Mouse (Mus musculus) thymus, postnatal 10 days (tissue): ENCODE results near the gene Arhgap45.

Source experiments
- DNase-seq, 2 experiments: peaks; one replicate each; pipeline ENCODE4 v3.0.0; 2021; ENCODE audit warnings: low spot score in 2 of 2

Arhgap45 gene

GRCm38 (mm10) chr10:79986963-79987362, 29.5 kb upstream of the Arhgap45 start:
- DNase-seq, result peak; percentile 86 to 94

GRCm38 (mm10) chr10:79987771-79988505, 28.5 kb upstream of the Arhgap45 start:
- DNase-seq, result no peak

- DNase-seq, result peak; percentile 43 to 60
Measured at GRCm38 (mm10) chr10:79988506-79989271, 27.8 kb upstream of the Arhgap45 start, which contains the start of gene Cnn2. Gene Cnn2, plus strand, starts transcription at chr10:79988584.

GRCm38 (mm10) chr10:79989272-79989786, 27.1 kb upstream of the Arhgap45 start:
- no peak for DNase-seq

GRCm38 (mm10) chr10:79989870-79990269, 26.6 kb upstream of the Arhgap45 start:
- no peak for DNase-seq

GRCm38 (mm10) chr10:79991099-79991498, 25.4 kb upstream of the Arhgap45 start:
- DNase-seq, result no peak

- DNase-seq, result no peak
Measured at GRCm38 (mm10) chr10:79991548-79991947, 24.9 kb upstream of the Arhgap45 start.

GRCm38 (mm10) chr10:79994397-79995115, 21.9 kb upstream of the Arhgap45 start:
- DNase-seq, result no peak

- no peak for DNase-seq
Measured at GRCm38 (mm10) chr10:79995636-79996035, 20.8 kb upstream of the Arhgap45 start.

- peak; percentile 95 to 99 for DNase-seq
Measured at GRCm38 (mm10) chr10:79996272-79997033, 20.0 kb upstream of the Arhgap45 start, which contains the start of gene Abca7. Gene Abca7, plus strand, starts transcription at chr10:79996494.

- DNase-seq, result peak; percentile 75 to 76
Measured at GRCm38 (mm10) chr10:79997034-79997760, 19.3 kb upstream of the Arhgap45 start.

GRCm38 (mm10) chr10:79997819-79998218, 18.6 kb upstream of the Arhgap45 start:
- DNase-seq, result no peak

- DNase-seq, result no peak
Measured at GRCm38 (mm10) chr10:80001945-80002344, 14.5 kb upstream of the Arhgap45 start.

GRCm38 (mm10) chr10:80002829-80003228, 13.6 kb upstream of the Arhgap45 start:
- no peak for DNase-seq

- DNase-seq, result no peak
Measured at GRCm38 (mm10) chr10:80003374-80004232, 12.8 kb upstream of the Arhgap45 start.

GRCm38 (mm10) chr10:80004233-80004705, 12.2 kb upstream of the Arhgap45 start:
- DNase-seq, result no peak

GRCm38 (mm10) chr10:80011740-80012139, 4.7 kb upstream of the Arhgap45 start:
- no peak for DNase-seq

- DNase-seq, result no peak
Measured at GRCm38 (mm10) chr10:80013609-80014008, 2.8 kb upstream of the Arhgap45 start.
